Mouse (Mus musculus): ENCODE measurements around the gene Lamtor2. TPM values are rescaled to one million over a fixed set of nuclear protein-coding genes. Genes with fewer than 3 reads are reported as not detected.
"Not testable (repeated sequence)": the region's sequence is repeated elsewhere in the genome, so short reads cannot be mapped to it uniquely, and the experiment has no call there.

The Lamtor2 gene
- total RNA-seq (2015; ENCODE audit: low replicate concordance) = 4.2 and 8.6 TPM in 2 replicates
- total RNA-seq (2017; ENCODE audit: low replicate concordance) = 14.3 and 15.8 TPM in 2 replicates

DNA sequence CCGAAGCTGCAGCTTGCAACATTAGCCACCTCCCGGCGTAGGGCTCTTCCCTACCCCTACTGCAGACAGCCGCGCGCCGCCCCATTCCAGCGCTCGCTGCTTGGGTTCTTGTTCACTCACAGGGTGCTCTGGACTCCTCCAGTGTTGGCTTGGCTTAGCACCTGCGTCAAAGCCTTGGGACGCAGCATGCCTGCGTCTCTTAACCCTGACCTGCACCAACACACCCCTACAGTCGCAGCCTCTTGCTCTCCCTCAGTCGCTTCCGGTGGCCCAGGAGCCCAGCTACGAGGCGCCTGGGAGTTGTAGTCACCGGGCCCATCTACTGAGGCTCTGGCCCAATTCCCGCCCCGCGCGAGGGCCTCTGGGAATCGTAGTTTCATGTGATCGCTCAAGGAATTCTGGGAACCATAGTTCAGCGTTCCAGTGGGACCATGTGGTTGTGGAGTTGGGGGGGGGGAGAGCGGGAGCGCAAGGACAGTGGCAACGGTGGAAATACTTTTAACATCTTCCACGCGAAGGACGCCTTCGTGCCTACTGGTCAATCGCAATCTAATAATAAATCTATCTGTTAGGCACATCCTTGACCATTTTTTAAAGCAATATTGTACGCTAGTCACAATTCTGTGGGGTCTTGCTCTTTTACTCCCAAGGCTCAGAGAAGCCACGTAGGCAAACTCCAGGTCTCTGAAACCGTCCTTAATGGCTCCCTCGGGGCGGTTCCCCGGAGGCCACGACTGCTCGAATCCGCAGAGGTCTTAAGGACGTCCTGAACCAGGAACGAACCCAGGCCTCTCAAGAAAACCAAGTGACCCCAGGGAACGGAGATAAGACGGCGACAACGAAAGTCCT lies at the start of gene Lamtor2:
Gene Lamtor2, minus strand, starts transcription at position 399 of the 849 bp plus-strand sequence.
- peak; percentile 92 for ATAC-seq (replicated peaks; ENCODE audit: low FRiP score, poor library complexity, severe bottlenecking)

DNA sequence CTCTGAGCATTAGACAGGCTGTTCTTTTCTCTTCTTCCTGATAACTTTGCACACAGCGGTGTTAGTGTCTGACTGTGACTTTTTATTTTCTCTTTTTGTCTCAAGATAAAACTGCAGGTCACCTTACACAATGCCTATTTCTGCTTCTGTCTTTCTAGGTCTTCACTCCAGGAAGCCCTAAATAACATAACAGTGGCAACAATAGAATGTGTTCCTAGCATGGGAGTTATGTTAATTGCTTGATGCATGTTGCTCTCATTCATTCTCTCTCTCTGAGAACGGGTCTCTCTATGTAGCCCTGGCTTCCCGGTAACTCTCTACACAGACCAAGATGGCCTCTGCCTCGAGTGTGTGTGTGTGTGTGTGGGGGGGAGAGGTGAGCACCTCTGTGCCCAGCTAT lies 49.6 kb upstream of the Lamtor2 start:
- ATAC-seq (replicated peaks; ENCODE audit: low FRiP score, poor library complexity, severe bottlenecking) = no peak

DNA sequence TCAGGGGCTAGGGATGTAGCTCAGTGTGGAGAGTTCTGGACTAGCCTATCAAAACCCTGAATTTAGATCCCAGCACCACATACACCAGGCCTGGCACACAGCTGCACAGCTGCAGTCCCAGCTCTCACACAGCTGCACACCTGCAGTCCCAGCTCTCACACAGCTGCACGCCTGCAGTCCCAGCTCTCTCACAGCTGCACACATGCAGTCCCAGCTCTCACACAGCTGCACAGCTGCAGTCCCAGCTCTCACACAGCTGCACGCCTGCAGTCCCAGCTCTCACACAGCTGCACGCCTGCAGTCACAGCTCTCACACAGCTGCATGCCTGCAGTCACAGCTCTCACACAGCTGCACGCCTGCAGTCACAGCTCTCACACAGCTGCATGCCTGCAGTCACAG lies 43.7 kb upstream of the Lamtor2 start:
- ATAC-seq (replicated peaks; ENCODE audit: low FRiP score, poor library complexity, severe bottlenecking) = not testable (repeated sequence)

GRCm38 (mm10) chr3:88593893-88594580 lies 41.2 kb upstream of the Lamtor2 start:
- no peak for ATAC-seq (replicated peaks; ENCODE audit: low FRiP score, poor library complexity, severe bottlenecking)

DNA sequence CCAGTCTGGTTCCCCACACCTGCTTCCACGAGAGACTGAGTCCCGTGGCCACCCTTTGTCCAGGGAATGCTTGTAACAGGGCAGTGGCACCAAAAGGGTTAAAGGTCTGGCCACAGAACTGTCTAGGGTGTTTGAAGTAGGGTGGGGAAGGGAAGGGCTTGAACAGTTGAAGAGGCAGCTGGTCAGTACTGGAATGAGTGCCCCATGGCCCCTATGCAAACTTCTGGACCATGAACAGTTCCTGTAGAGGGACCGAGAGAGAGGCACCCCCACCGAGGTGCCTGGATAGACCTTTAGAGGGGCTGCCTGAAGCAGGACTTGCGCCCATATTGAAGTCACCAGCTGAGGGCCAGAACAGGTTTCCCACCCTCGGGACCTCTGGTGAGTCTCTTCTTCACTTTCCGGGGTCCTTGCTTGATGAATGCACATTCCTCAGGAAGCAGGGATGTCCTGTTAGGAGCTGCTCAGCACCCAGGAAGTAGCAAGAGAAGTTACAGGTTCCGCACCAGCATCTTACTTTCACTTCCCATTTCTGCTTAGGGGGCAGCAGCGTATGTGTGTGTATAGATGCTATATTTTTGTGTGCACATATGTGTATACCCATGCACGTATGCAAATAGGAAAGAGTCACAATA lies 40.2 kb upstream of the Lamtor2 start:
- no peak for ATAC-seq (replicated peaks; ENCODE audit: low FRiP score, poor library complexity, severe bottlenecking)

DNA sequence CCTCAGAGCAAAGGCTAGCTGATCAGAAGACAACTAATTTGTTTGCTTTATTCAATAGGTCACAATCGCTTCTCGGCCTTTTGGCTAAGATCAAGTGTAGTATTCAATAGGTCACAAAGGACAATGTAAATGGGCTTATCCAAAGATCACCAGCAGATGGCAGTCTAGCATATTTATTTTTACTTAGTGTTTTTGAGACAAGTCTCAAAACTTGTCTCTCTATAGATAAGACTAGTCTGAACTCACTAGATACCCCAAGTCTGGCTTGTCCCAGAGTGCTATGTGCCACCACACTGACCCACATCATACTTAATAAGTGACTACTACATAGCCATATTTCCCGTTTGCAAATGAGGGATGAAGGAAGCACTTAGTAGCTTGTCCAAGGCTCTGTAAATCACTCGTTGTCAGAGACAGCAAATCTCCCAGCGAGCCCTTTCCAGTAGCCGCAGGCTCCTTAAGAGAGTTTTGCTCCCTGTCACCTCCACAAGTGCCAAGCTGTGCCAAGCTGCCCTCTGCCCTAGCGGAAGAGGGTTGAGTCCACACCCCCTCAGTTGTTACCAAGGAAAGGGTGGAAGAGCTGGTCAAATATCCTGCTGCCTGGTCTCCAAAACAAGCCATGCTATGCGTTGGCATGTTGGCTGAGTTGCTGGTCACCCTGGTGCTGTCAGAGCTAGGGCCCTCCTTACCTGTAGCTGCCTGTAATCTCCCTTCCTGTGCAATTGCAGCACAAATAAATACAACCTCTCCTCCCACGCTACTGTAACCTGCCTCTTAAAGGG lies 39.3 kb upstream of the Lamtor2 start:
- peak; percentile 77 for ATAC-seq (replicated peaks; ENCODE audit: low FRiP score, poor library complexity, severe bottlenecking)

DNA sequence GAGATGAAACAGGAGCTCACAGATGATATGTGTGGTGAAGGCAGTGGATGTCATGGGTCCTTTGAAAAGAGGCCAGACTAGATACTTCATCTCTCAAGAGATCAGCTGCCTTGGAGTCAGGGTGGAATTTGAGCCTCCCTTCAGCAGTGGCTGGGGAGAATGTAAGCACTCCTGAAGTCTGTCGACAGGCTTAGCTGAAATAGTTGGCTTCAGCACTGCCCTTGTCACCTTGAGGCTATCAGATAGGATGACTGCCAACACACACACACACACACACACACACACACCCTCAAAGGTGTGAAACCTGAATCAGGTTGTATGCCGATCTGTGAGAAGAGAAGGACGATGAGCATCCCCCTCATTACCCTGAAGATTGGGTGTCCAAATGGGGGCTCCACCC lies 38.2 kb upstream of the Lamtor2 start:
- no peak for ATAC-seq (replicated peaks; ENCODE audit: low FRiP score, poor library complexity, severe bottlenecking)

- ATAC-seq (replicated peaks; ENCODE audit: low FRiP score, poor library complexity, severe bottlenecking) = no peak
Observed at GRCm38 (mm10) chr3:88590246-88590645, 37.4 kb upstream of the Lamtor2 start.

- ATAC-seq (replicated peaks; ENCODE audit: low FRiP score, poor library complexity, severe bottlenecking) = no peak
Observed at GRCm38 (mm10) chr3:88586640-88587039, 33.8 kb upstream of the Lamtor2 start.

DNA sequence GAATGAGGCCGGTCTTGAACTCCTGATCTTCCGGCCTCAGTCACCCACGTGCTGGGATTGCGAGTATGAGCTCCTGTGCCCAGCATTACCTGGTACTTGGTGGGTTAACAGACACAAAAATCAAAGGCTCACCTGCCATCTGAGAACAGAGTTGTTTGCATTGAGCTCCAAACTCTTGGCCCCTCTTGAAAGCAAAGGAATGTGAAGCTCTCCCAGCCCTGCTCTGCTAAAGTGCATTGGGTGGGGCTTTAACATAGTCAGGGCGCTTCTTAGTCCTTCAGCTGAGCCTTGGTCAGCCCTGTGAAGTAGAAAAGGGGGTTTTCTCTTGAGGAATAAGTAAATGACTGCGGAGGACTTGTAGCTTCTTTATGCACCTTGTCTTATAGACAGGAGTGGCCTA lies 32.9 kb upstream of the Lamtor2 start:
- ATAC-seq (replicated peaks; ENCODE audit: low FRiP score, poor library complexity, severe bottlenecking) = no peak

- ATAC-seq (replicated peaks; ENCODE audit: low FRiP score, poor library complexity, severe bottlenecking) = peak; percentile 96
Observed at GRCm38 (mm10) chr3:88579454-88580117, 26.7 kb upstream of the Lamtor2 start.

GRCm38 (mm10) chr3:88578498-88579424 lies 25.9 kb upstream of the Lamtor2 start:
- ATAC-seq (replicated peaks; ENCODE audit: low FRiP score, poor library complexity, severe bottlenecking) = 0 out of 2 replicates have a peak, but pooled peaks have one; percentile 4

- not testable (repeated sequence) for ATAC-seq (replicated peaks; ENCODE audit: low FRiP score, poor library complexity, severe bottlenecking)
Observed at GRCm38 (mm10) chr3:88577846-88578245, 25.0 kb upstream of the Lamtor2 start.

GRCm38 (mm10) chr3:88575540-88575939 lies 22.7 kb upstream of the Lamtor2 start, which contains the start of gene Ssr2:
Gene Ssr2 (plus strand): TSS chr3:88575876.
- no peak for ATAC-seq (replicated peaks; ENCODE audit: low FRiP score, poor library complexity, severe bottlenecking)

GRCm38 (mm10) chr3:88573810-88574209 lies 20.9 kb upstream of the Lamtor2 start:
- no peak for ATAC-seq (replicated peaks; ENCODE audit: low FRiP score, poor library complexity, severe bottlenecking)

- ATAC-seq (replicated peaks; ENCODE audit: low FRiP score, poor library complexity, severe bottlenecking) = no peak
Observed at GRCm38 (mm10) chr3:88572835-88573234, 20.0 kb upstream of the Lamtor2 start.

GRCm38 (mm10) chr3:88571856-88572255 lies 19.0 kb upstream of the Lamtor2 start:
- ATAC-seq (replicated peaks; ENCODE audit: low FRiP score, poor library complexity, severe bottlenecking) = no peak

GRCm38 (mm10) chr3:88570341-88570740 lies 17.5 kb upstream of the Lamtor2 start:
- no peak for ATAC-seq (replicated peaks; ENCODE audit: low FRiP score, poor library complexity, severe bottlenecking)
